Mouse (Mus musculus): ENCODE data around the gene Olfr1269. TPM values are rescaled to one million over a fixed set of nuclear protein-coding genes. Genes with fewer than 3 reads are reported as not detected.

Gene Olfr1269
- polyA plus RNA-seq (2014; fragmentation: Nextera tagmentation; extraction: Ambion mirVana): not detected in 2 replicates

GRCm38 (mm10) chr2:90121312-90121711 is at the start of gene Olfr1269:
Gene Olfr1269 (minus strand): TSS chr2:90121412.
- H3K9ac ChIP-seq (ENCODE audit: low read length): no peak within 1 kb of the TSS
- no peak within 1 kb of the TSS for H3K27ac ChIP-seq (ENCODE audit: low read depth)
- H3K36me3 ChIP-seq (ENCODE audit: control insufficient read depth, insufficient read depth, low read length): no peaks in the 10 kb centered on the region
- 88% methylated on average over 1 of the region's 1 CpGs for WGBS
- no peaks in the 10 kb centered on the region for H3K27me3 ChIP-seq (replicated peaks; ENCODE audit: control insufficient read depth, insufficient read depth, low read length)
- H3K4me1 ChIP-seq (replicated peaks; ENCODE audit: control insufficient read depth, insufficient read depth, low read length): no peaks in the 10 kb centered on the region
- H3K4me2 ChIP-seq (ENCODE audit: low read length): no peak within 1 kb of the TSS
- no peaks in the 10 kb centered on the region for H3K9me3 ChIP-seq (ENCODE audit: control insufficient read depth, low read length)
- H3K4me3 ChIP-seq (ENCODE audit: low read depth, low read length): no peak within 1 kb of the TSS
- ATAC-seq (replicated peaks; ENCODE audit: low FRiP score, low TSS enrichment, low read depth) (no peak), DNase-seq (ENCODE audit: low spot score) (no peak)

DNA sequence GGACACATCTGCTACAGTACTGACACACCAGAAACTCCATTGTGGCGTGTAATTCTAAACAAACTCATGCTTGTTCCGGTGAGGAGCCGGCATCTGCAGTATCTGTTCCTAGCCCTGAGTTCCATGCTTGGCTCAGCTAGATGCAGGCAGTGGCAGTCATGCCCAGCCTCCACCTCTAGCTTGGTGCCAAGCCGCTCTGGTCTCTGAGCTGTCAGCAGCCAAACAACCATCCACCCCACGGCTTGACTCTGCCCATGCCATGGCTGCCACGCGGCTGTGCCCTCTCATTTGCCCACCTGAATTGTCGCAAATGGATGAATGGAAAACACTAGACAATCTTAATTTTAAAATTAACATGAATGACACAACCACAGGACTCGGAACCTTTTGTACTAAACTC is 32.7 kb upstream of the Olfr1269 start:
- Histone ChIP-seq H3K4me3 (ENCODE audit: low read depth, low read length) (no peak overlapping the region), H3K36me3 (ENCODE audit: control insufficient read depth, insufficient read depth, low read length) (no peaks in the 10 kb centered on the region), H3K9ac (ENCODE audit: low read length) (no peak overlapping the region), H3K4me1 (replicated peaks; ENCODE audit: control insufficient read depth, insufficient read depth, low read length) (no peaks in the 10 kb centered on the region), H3K27me3 (replicated peaks; ENCODE audit: control insufficient read depth, insufficient read depth, low read length) (no peaks in the 10 kb centered on the region), H3K4me2 (ENCODE audit: low read length) (no peak overlapping the region), H3K9me3 (ENCODE audit: control insufficient read depth, low read length) (no peaks in the 10 kb centered on the region), H3K27ac (ENCODE audit: low read depth) (no peak overlapping the region)
- 91% methylated on average over 9 of the region's 9 CpGs for WGBS
- ATAC-seq (replicated peaks; ENCODE audit: low FRiP score, low TSS enrichment, low read depth) (no peak), DNase-seq (ENCODE audit: low spot score) (no peak)

- no peak within 1 kb of the TSS for H3K4me2 ChIP-seq (ENCODE audit: low read length)
- no peak within 1 kb of the TSS for H3K9ac ChIP-seq (ENCODE audit: low read length)
- no peak within 1 kb of the TSS for H3K4me3 ChIP-seq (ENCODE audit: low read depth, low read length)
- DNase-seq (ENCODE audit: low spot score): no peak
- no peak for ATAC-seq (replicated peaks; ENCODE audit: low FRiP score, low TSS enrichment, low read depth)
- no peaks in the 10 kb centered on the region for H3K36me3 ChIP-seq (ENCODE audit: control insufficient read depth, insufficient read depth, low read length)
- H3K4me1 ChIP-seq (replicated peaks; ENCODE audit: control insufficient read depth, insufficient read depth, low read length): no peaks in the 10 kb centered on the region
- WGBS: 85% methylated on average over 3 of the region's 3 CpGs
- H3K27ac ChIP-seq (ENCODE audit: low read depth): no peak within 1 kb of the TSS
- no peaks in the 10 kb centered on the region for H3K27me3 ChIP-seq (replicated peaks; ENCODE audit: control insufficient read depth, insufficient read depth, low read length)
- no peaks in the 10 kb centered on the region for H3K9me3 ChIP-seq (ENCODE audit: control insufficient read depth, low read length)
Measured at GRCm38 (mm10) chr2:90152991-90153390, 31.8 kb upstream of the Olfr1269 start, which contains the start of gene Olfr1270. Gene Olfr1270 (minus strand): TSS chr2:90153091.

- H3K27me3 ChIP-seq (replicated peaks; ENCODE audit: control insufficient read depth, insufficient read depth, low read length): no peaks in the 10 kb centered on the region
- H3K36me3 ChIP-seq (ENCODE audit: control insufficient read depth, insufficient read depth, low read length): no peaks in the 10 kb centered on the region
- H3K27ac ChIP-seq (ENCODE audit: low read depth): no peak within 1 kb of the TSS
- H3K4me3 ChIP-seq (ENCODE audit: low read depth, low read length): no peak within 1 kb of the TSS
- no peak within 1 kb of the TSS for H3K4me2 ChIP-seq (ENCODE audit: low read length)
- no peaks in the 10 kb centered on the region for H3K4me1 ChIP-seq (replicated peaks; ENCODE audit: control insufficient read depth, insufficient read depth, low read length)
- ATAC-seq (replicated peaks; ENCODE audit: low FRiP score, low TSS enrichment, low read depth): no peak
- no peaks in the 10 kb centered on the region for H3K9me3 ChIP-seq (ENCODE audit: control insufficient read depth, low read length)
- H3K9ac ChIP-seq (ENCODE audit: low read length): no peak within 1 kb of the TSS
- no peak for DNase-seq (ENCODE audit: low spot score)
Measured at GRCm38 (mm10) chr2:90142196-90142595, 21.0 kb upstream of the Olfr1269 start, which contains the start of gene Olfr32. Gene Olfr32 (minus strand): TSS chr2:90142296.

- 83% methylated on average over 2 of the region's 2 CpGs for WGBS
- Histone ChIP-seq H3K4me1 (replicated peaks; ENCODE audit: control insufficient read depth, insufficient read depth, low read length) (no peaks in the 10 kb centered on the region), H3K9ac (ENCODE audit: low read length) (no peak overlapping the region), H3K27ac (ENCODE audit: low read depth) (no peak overlapping the region), H3K4me2 (ENCODE audit: low read length) (no peak overlapping the region), H3K36me3 (ENCODE audit: control insufficient read depth, insufficient read depth, low read length) (no peaks in the 10 kb centered on the region), H3K27me3 (replicated peaks; ENCODE audit: control insufficient read depth, insufficient read depth, low read length) (no peaks in the 10 kb centered on the region), H3K4me3 (ENCODE audit: low read depth, low read length) (no peak overlapping the region), H3K9me3 (ENCODE audit: control insufficient read depth, low read length) (no peaks in the 10 kb centered on the region)
- no peak for ATAC-seq (replicated peaks; ENCODE audit: low FRiP score, low TSS enrichment, low read depth)
- DNase-seq (ENCODE audit: low spot score): no peak
Measured at GRCm38 (mm10) chr2:90070065-90070464, 51.1 kb downstream of the Olfr1269 start.

Other genes starting within 250 kb of the Olfr1269 start
- 0.17 TPM in 1 of 2 replicates, not detected in the other for gene Olfr1257, start 243.0 kb downstream of the Olfr1269 start, polyA plus RNA-seq (2014; fragmentation: Nextera tagmentation; extraction: Ambion mirVana)
- gene Olfr1258, start 194.1 kb downstream of the Olfr1269 start, polyA plus RNA-seq (2014; fragmentation: Nextera tagmentation; extraction: Ambion mirVana): not detected in 2 replicates
- not detected in 2 replicates for gene Olfr1259, start 172.7 kb downstream of the Olfr1269 start, polyA plus RNA-seq (2014; fragmentation: Nextera tagmentation; extraction: Ambion mirVana)
- not detected in 2 replicates for gene Olfr1260, start 147.1 kb downstream of the Olfr1269 start, polyA plus RNA-seq (2014; fragmentation: Nextera tagmentation; extraction: Ambion mirVana)
- not detected in 2 replicates for gene Olfr1261, start 130.2 kb downstream of the Olfr1269 start, polyA plus RNA-seq (2014; fragmentation: Nextera tagmentation; extraction: Ambion mirVana)
- gene Olfr1262, start 121.3 kb downstream of the Olfr1269 start, polyA plus RNA-seq (2014; fragmentation: Nextera tagmentation; extraction: Ambion mirVana): not detected in 2 replicates
- gene Olfr1263, start 109.3 kb downstream of the Olfr1269 start, polyA plus RNA-seq (2014; fragmentation: Nextera tagmentation; extraction: Ambion mirVana): not detected in 2 replicates
- gene Olfr1264, start 95.8 kb downstream of the Olfr1269 start, polyA plus RNA-seq (2014; fragmentation: Nextera tagmentation; extraction: Ambion mirVana): not detected in 2 replicates
- not detected in 2 replicates for gene Olfr1265, start 86.1 kb downstream of the Olfr1269 start, polyA plus RNA-seq (2014; fragmentation: Nextera tagmentation; extraction: Ambion mirVana)
- not detected in 2 replicates for gene Olfr140, start 57.8 kb downstream of the Olfr1269 start, polyA plus RNA-seq (2014; fragmentation: Nextera tagmentation; extraction: Ambion mirVana)
- gene Olfr32, start 20.9 kb upstream of the Olfr1269 start, polyA plus RNA-seq (2014; fragmentation: Nextera tagmentation; extraction: Ambion mirVana): not detected in 2 replicates
- not detected in 2 replicates for gene Olfr1270, start 31.7 kb upstream of the Olfr1269 start, polyA plus RNA-seq (2014; fragmentation: Nextera tagmentation; extraction: Ambion mirVana)
- not detected in 2 replicates for gene Olfr1506, start 103.1 kb upstream of the Olfr1269 start, polyA plus RNA-seq (2014; fragmentation: Nextera tagmentation; extraction: Ambion mirVana)
- gene Olfr142, start 136.2 kb upstream of the Olfr1269 start, polyA plus RNA-seq (2014; fragmentation: Nextera tagmentation; extraction: Ambion mirVana): not detected in 2 replicates
- gene Olfr1271, start 149.6 kb upstream of the Olfr1269 start, polyA plus RNA-seq (2014; fragmentation: Nextera tagmentation; extraction: Ambion mirVana): not detected in 2 replicates
- not detected in 2 replicates for gene Olfr1272, start 171.4 kb upstream of the Olfr1269 start, polyA plus RNA-seq (2014; fragmentation: Nextera tagmentation; extraction: Ambion mirVana)
- not detected in 2 replicates for gene Gm13769, start 200.8 kb upstream of the Olfr1269 start, polyA plus RNA-seq (2014; fragmentation: Nextera tagmentation; extraction: Ambion mirVana)

Measured in intestine, embryonic 14.5 days (tissue).